Mouse (Mus musculus): Measurements from ENCODE around the gene Retreg3. TPM values are rescaled to one million over a fixed set of nuclear protein-coding genes. Genes with fewer than 3 reads are reported as not detected.

The Retreg3 gene
- polyA plus RNA-seq, 1 experiment from 2014 or later: 18.4 TPM

DNA sequence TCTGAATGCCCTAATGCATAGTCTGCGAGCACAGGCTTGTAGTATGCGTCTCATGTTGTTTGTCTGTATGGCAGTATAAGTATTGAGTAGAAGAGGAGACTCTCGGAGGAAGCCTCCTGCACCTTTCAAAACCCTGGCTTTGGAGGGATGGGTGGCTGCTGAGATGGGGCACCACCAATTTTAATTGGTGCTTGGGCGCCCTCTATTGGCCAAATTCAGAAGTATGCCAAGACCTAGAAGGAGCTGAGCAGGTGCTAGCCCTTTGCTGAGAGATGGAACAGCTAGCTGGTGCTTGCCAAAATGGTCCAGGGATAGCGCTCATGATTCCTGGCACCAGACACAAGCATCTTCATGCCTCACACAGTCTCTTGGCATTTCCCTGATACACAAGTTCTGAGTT, 61.8 kb downstream of the Retreg3 start:
- peak overlapping the region; percentile 95 for H3K27ac ChIP-seq (ENCODE audit: low read length)
- peaks cover 72% of the 10 kb centered on the region for H3K4me1 ChIP-seq (replicated peaks; ENCODE audit: control insufficient read depth, insufficient read depth, low read length)
- H3K36me3 ChIP-seq (ENCODE audit: control insufficient read depth, insufficient read depth, low read length): peaks cover 6% of the 10 kb centered on the region
- peak; percentile 27; the same call in 1 of the 2 replicates for ATAC-seq (ENCODE audit: low read depth)
- H3K9me3 ChIP-seq (ENCODE audit: control insufficient read depth, low read length): peaks cover 2% of the 10 kb centered on the region; the same call in 1 of the 2 replicates
- no peak overlapping the region for H3K4me3 ChIP-seq (ENCODE audit: low read length)
- no peak overlapping the region; the same call in 1 of the 2 replicates for H3K9ac ChIP-seq (ENCODE audit: low read length)
- no peaks in the 10 kb centered on the region for H3K27me3 ChIP-seq (ENCODE audit: control insufficient read depth, insufficient read depth, low read depth, low read length)
- H3K4me2 ChIP-seq (ENCODE audit: low read depth, low read length): no peak overlapping the region
- WGBS: 25% methylated on average over 5 of the region's 5 CpGs

- 13% methylated on average over 8 of the region's 8 CpGs for WGBS
- no peaks in the 10 kb centered on the region for H3K27me3 ChIP-seq (ENCODE audit: control insufficient read depth, insufficient read depth, low read depth, low read length)
- peak overlapping the region; percentile 95 for H3K27ac ChIP-seq (ENCODE audit: low read length)
- H3K4me3 ChIP-seq (ENCODE audit: low read length): no peak overlapping the region
- peaks cover 6% of the 10 kb centered on the region for H3K36me3 ChIP-seq (ENCODE audit: control insufficient read depth, insufficient read depth, low read length)
- ATAC-seq (ENCODE audit: low read depth): peak; percentile 91
- peak overlapping the region; percentile 52 for H3K9ac ChIP-seq (ENCODE audit: low read length)
- H3K9me3 ChIP-seq (ENCODE audit: control insufficient read depth, low read length): peaks cover 2% of the 10 kb centered on the region; the same call in 1 of the 2 replicates
- peaks cover 68% of the 10 kb centered on the region for H3K4me1 ChIP-seq (replicated peaks; ENCODE audit: control insufficient read depth, insufficient read depth, low read length)
- peak overlapping the region; percentile 26 for H3K4me2 ChIP-seq (ENCODE audit: low read depth, low read length)
Observed at GRCm38 (mm10) chr11:101056885-101057284, 62.8 kb downstream of the Retreg3 start.

DNA sequence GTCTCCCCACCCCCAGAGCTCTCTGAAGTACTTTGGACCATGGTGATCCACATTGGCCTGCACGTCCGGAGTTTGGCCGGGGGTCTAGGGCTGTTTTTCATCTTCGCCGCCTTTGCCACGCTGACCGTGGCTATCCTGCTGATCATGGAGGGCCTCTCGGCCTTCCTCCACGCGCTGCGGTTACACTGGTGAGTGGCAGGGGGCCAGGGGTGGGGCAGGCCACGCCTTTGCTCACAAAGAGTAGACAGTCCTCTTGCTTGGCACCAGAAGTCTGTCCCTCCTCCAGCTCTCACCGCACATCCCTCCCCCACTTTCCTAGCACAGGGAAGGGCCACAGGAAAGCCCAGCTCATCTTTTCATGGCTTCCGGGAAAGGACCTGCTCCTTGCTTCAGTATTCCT, 64.3 kb downstream of the Retreg3 start:
- no peak for ATAC-seq (ENCODE audit: low read depth)
- Histone ChIP-seq H3K9me3 (ENCODE audit: control insufficient read depth, low read length) (peaks cover 2% of the 10 kb centered on the region; the same call in 1 of the 2 replicates), H3K4me2 (ENCODE audit: low read depth, low read length) (no peak overlapping the region), H3K27ac (ENCODE audit: low read length) (peak overlapping the region; percentile 95), H3K9ac (ENCODE audit: low read length) (no peak overlapping the region), H3K4me1 (replicated peaks; ENCODE audit: control insufficient read depth, insufficient read depth, low read length) (peaks cover 59% of the 10 kb centered on the region), H3K36me3 (ENCODE audit: control insufficient read depth, insufficient read depth, low read length) (peaks cover 10% of the 10 kb centered on the region), H3K4me3 (ENCODE audit: low read length) (no peak overlapping the region), H3K27me3 (ENCODE audit: control insufficient read depth, insufficient read depth, low read depth, low read length) (no peaks in the 10 kb centered on the region)
- WGBS: 58% methylated on average over 14 of the region's 14 CpGs

GRCm38 (mm10) chr11:101053974-101054373, 65.7 kb downstream of the Retreg3 start:
- peaks cover 16% of the 10 kb centered on the region for H3K36me3 ChIP-seq (ENCODE audit: control insufficient read depth, insufficient read depth, low read length)
- H3K9ac ChIP-seq (ENCODE audit: low read length): no peak overlapping the region
- H3K27me3 ChIP-seq (ENCODE audit: control insufficient read depth, insufficient read depth, low read depth, low read length): no peaks in the 10 kb centered on the region
- peaks cover 46% of the 10 kb centered on the region for H3K4me1 ChIP-seq (replicated peaks; ENCODE audit: control insufficient read depth, insufficient read depth, low read length)
- 96% methylated on average over 1 of the region's 1 CpGs for WGBS
- H3K4me2 ChIP-seq (ENCODE audit: low read depth, low read length): no peak overlapping the region
- H3K9me3 ChIP-seq (ENCODE audit: control insufficient read depth, low read length): peaks cover 2% of the 10 kb centered on the region; the same call in 1 of the 2 replicates
- no peak for ATAC-seq (ENCODE audit: low read depth)
- no peak overlapping the region for H3K27ac ChIP-seq (ENCODE audit: low read length)
- H3K4me3 ChIP-seq (ENCODE audit: low read length): no peak overlapping the region

DNA sequence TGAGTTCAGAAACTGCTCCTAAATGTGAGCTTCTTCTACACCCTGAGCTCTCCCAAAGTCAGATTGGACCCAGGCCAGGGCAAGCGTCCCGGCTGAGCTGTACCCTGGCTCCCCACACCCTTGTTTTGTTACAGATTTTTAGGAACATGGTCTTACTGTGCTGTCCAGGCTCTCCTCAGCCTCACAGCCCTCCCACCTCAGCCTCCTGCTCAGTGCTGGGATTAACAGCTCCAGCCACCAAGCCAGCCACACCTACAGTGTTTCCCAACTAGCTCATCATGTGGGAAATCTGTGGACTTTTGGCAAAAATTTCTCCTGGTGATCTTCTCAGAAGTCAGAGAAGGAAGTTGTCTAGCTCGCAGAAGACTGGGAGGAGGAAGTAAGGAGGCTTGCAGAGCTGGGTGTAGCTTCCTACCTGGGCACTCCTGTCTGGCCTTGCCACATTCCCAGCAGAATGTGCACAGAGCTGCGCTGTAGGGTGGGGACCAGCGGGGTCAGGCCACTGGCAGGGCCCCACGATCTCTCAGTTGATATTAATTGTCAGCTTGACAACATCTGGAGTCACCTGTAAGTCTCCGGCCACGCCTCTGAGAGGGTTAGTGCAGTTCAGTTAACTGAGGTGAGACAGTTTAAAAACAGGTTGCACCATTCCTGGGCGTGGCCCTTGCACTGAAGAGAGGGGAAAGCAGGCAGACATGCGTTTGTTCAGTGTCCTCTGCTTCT, 66.8 kb downstream of the Retreg3 start:
- 72% methylated on average over 10 of the region's 10 CpGs for WGBS
- H3K9me3 ChIP-seq (ENCODE audit: control insufficient read depth, low read length): peaks cover 2% of the 10 kb centered on the region; the same call in 1 of the 2 replicates
- peaks cover 20% of the 10 kb centered on the region for H3K36me3 ChIP-seq (ENCODE audit: control insufficient read depth, insufficient read depth, low read length)
- no peak for ATAC-seq (ENCODE audit: low read depth)
- H3K4me1 ChIP-seq (replicated peaks; ENCODE audit: control insufficient read depth, insufficient read depth, low read length): peaks cover 36% of the 10 kb centered on the region
- H3K9ac ChIP-seq (ENCODE audit: low read length): peak overlapping the region; percentile 36; the same call in 1 of the 2 replicates
- H3K27ac ChIP-seq (ENCODE audit: low read length): peak overlapping the region; percentile 73
- H3K4me2 ChIP-seq (ENCODE audit: low read depth, low read length): no peak overlapping the region
- H3K4me3 ChIP-seq (ENCODE audit: low read length): no peak overlapping the region
- no peaks in the 10 kb centered on the region for H3K27me3 ChIP-seq (ENCODE audit: control insufficient read depth, insufficient read depth, low read depth, low read length)

DNA sequence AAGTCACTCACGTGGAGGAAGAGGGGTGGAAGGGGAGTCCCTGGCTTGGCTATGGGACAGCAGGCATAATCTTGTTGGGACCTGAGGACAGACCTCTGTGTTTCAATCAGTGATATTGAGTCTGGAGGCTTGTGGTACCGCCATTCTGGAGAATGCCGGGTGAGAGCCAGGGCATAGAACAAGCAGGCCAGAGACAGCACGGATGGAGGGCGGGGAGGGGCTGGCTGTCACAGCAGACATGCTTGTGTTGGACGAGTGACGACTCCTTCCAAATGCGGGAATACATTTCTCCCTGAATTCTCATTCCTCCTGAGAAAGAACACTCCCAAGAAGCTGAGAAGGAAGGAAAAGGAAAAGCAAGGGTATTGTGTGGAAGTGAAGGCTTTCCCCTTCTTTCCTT, 68.1 kb downstream of the Retreg3 start:
- Histone ChIP-seq H3K9me3 (ENCODE audit: control insufficient read depth, low read length) (peaks cover 2% of the 10 kb centered on the region; the same call in 1 of the 2 replicates), H3K36me3 (ENCODE audit: control insufficient read depth, insufficient read depth, low read length) (peaks cover 20% of the 10 kb centered on the region), H3K4me2 (ENCODE audit: low read depth, low read length) (no peak overlapping the region), H3K9ac (ENCODE audit: low read length) (no peak overlapping the region), H3K27me3 (ENCODE audit: control insufficient read depth, insufficient read depth, low read depth, low read length) (no peaks in the 10 kb centered on the region), H3K4me3 (ENCODE audit: low read length) (no peak overlapping the region), H3K27ac (ENCODE audit: low read length) (no peak overlapping the region), H3K4me1 (replicated peaks; ENCODE audit: control insufficient read depth, insufficient read depth, low read length) (peaks cover 23% of the 10 kb centered on the region)
- 76% methylated on average over 8 of the region's 8 CpGs for WGBS
- ATAC-seq (ENCODE audit: low read depth): no peak

DNA sequence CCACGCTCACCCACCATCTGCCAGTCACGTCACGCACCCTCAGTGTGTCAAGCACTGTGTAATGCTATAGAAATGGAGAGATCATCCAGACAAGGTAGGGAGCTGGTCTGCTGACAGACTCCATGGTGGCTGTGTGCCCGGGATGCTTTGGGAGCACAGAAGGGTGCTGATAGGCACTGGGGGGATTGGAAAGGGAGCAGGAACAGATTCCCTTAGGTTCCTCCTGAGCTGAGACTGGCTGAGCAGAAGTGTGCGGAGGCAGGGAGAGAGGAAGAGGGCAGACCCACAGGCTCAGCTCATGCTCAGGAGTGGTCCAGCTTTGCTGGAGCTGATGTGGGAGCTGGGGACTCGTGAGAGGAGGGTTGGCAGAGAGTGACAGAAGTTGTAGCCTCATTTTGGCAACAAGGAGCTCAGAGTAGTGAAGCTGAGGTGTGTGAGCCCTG, 68.6 kb downstream of the Retreg3 start:
- 84% methylated on average over 6 of the region's 6 CpGs for WGBS
- ATAC-seq (ENCODE audit: low read depth): no peak

DNA sequence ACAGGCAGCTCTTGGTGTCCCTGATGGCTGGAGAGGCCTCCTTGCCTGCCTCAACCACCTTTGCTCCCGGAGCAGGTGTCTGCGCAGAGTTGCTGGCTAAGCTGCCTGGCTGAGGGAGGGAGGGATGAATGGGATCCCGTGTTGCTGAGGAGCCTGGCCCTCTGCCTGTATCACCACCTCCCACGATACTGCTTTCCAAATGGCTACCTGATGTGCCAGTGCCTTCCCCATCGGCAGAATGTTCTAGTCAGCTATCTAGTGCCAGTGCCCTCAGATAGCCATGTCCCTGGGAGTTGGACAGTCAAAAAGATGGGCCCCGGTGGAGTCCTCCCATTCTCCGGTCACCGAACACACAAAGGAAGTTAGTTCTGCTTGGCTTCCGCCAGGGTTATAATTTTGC, 69.3 kb downstream of the Retreg3 start:
- H3K9me3 ChIP-seq (ENCODE audit: control insufficient read depth, low read length): peaks cover 2% of the 10 kb centered on the region; the same call in 1 of the 2 replicates
- H3K36me3 ChIP-seq (ENCODE audit: control insufficient read depth, insufficient read depth, low read length): peaks cover 26% of the 10 kb centered on the region

More for the DNA sequence above, 68.6 kb downstream of the Retreg3 start:
- H3K9me3 ChIP-seq (ENCODE audit: control insufficient read depth, low read length): peaks cover 2% of the 10 kb centered on the region; the same call in 1 of the 2 replicates
- H3K4me3 ChIP-seq (ENCODE audit: low read length): no peak overlapping the region
- H3K27ac ChIP-seq (ENCODE audit: low read length): no peak overlapping the region
- H3K4me2 ChIP-seq (ENCODE audit: low read depth, low read length): no peak overlapping the region
- H3K9ac ChIP-seq (ENCODE audit: low read length): no peak overlapping the region
- peaks cover 18% of the 10 kb centered on the region for H3K4me1 ChIP-seq (replicated peaks; ENCODE audit: control insufficient read depth, insufficient read depth, low read length)
- peaks cover 24% of the 10 kb centered on the region for H3K36me3 ChIP-seq (ENCODE audit: control insufficient read depth, insufficient read depth, low read length)
- H3K27me3 ChIP-seq (ENCODE audit: control insufficient read depth, insufficient read depth, low read depth, low read length): no peaks in the 10 kb centered on the region

GRCm38 (mm10) chr11:101047502-101047901, 72.2 kb downstream of the Retreg3 start:
- no peak overlapping the region for H3K27ac ChIP-seq (ENCODE audit: low read length)
- WGBS: 74% methylated on average over 3 of the region's 3 CpGs

More for the DNA sequence above, 69.3 kb downstream of the Retreg3 start:
- no peak for ATAC-seq (ENCODE audit: low read depth)
- Histone ChIP-seq H3K27me3 (ENCODE audit: control insufficient read depth, insufficient read depth, low read depth, low read length) (no peaks in the 10 kb centered on the region), H3K4me3 (ENCODE audit: low read length) (no peak overlapping the region), H3K9ac (ENCODE audit: low read length) (no peak overlapping the region), H3K4me2 (ENCODE audit: low read depth, low read length) (no peak overlapping the region), H3K4me1 (replicated peaks; ENCODE audit: control insufficient read depth, insufficient read depth, low read length) (peaks cover 12% of the 10 kb centered on the region), H3K27ac (ENCODE audit: low read length) (no peak overlapping the region)
- 88% methylated on average over 9 of the region's 9 CpGs for WGBS

More at GRCm38 (mm10) chr11:101047502-101047901, 72.2 kb downstream of the Retreg3 start:
- Histone ChIP-seq H3K27me3 (ENCODE audit: control insufficient read depth, insufficient read depth, low read depth, low read length) (no peaks in the 10 kb centered on the region), H3K4me3 (ENCODE audit: low read length) (no peak overlapping the region), H3K36me3 (ENCODE audit: control insufficient read depth, insufficient read depth, low read length) (peaks cover 40% of the 10 kb centered on the region), H3K9me3 (ENCODE audit: control insufficient read depth, low read length) (no peaks in the 10 kb centered on the region), H3K9ac (ENCODE audit: low read length) (no peak overlapping the region), H3K4me2 (ENCODE audit: low read depth, low read length) (no peak overlapping the region), H3K4me1 (replicated peaks; ENCODE audit: control insufficient read depth, insufficient read depth, low read length) (peaks cover 2% of the 10 kb centered on the region)
- ATAC-seq (ENCODE audit: low read depth): no peak
